Mouse (Mus musculus): ENCODE data around the gene Opcml. TPM values are rescaled to one million over a fixed set of nuclear protein-coding genes. Genes with fewer than 3 reads are reported as not detected.

The Opcml gene
- polyA plus RNA-seq, 1 experiment from 2014 or later = 73.0 TPM

DNA sequence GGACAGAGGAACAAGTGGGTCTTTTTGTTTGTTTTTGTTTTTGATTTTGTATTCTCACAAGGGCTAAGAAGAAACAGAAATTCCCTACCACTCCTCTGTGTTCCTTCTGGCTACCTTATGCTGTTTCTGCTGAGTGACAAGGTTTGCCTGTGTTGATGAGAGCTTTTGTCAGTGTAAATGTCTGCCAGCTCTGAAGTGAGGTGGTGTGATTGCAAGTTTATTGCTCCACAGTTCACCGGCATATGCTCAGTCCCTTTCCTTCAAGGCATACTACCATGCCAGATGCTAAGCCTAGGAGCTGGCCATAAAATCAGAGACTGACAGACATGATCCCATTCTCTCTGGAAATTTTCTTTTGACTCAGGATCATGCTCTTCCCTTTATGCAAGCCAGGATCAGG lies 1178.9 kb downstream of the Opcml start:
- no peak overlapping the region for H3K9ac ChIP-seq (ENCODE audit: low read depth, low read length)
- 97% methylated on average over 1 of the region's 1 CpGs for WGBS
- no peak overlapping the region for H3K27ac ChIP-seq (ENCODE audit: low read length)
- no peaks in the 10 kb centered on the region for H3K4me1 ChIP-seq (ENCODE audit: control insufficient read depth, insufficient read depth, low read length)
- 0 out of 2 replicates have a peak, but pooled peaks cover 3% of the 10 kb centered on the region for H3K9me3 ChIP-seq (replicated peaks; ENCODE audit: control insufficient read depth, low read length, poor library complexity, severe bottlenecking)
- no peak for ATAC-seq
- H3K4me3 ChIP-seq (ENCODE audit: low read depth, low read length) = no peak overlapping the region
- no peaks in the 10 kb centered on the region for H3K36me3 ChIP-seq (ENCODE audit: control insufficient read depth, insufficient read depth, low read length)
- no peak overlapping the region for H3K4me2 ChIP-seq (ENCODE audit: low read length)
- no peaks in the 10 kb centered on the region for H3K27me3 ChIP-seq (ENCODE audit: control insufficient read depth, insufficient read depth, low read depth, low read length)

Small RNA genes lying within 50 kb of the gene (microRNA-seq; reads per million reads assigned to microRNA genes)
- not detected for gene Gm44316
